Comparison of ENCODE assay signal across 8 mouse cellular contexts in genomic region chr4:10905234-10905801, GRCm38 (mm10). TPM values are rescaled to one million over a fixed set of nuclear protein-coding genes. Genes with fewer than 3 reads are reported as not detected.
DNase-seq lines count a peak whose midpoint lies in the region; ATAC-seq lines count a peak whose summit lies in the region.

No protein-coding gene starts in this region.

- H3K4me3 ChIP-seq in embryonic facial prominence, embryonic 11.5 days (ENCODE audit: low read depth, low read length): no peak overlapping the region
- H3K4me3 ChIP-seq in intestine, embryonic 14.5 days (ENCODE audit: low read depth, low read length): no peak overlapping the region
- no peak overlapping the region for H3K4me3 ChIP-seq in midbrain, embryonic 16.5 days (ENCODE audit: low read depth, low read length)

- H3K4me1 ChIP-seq in embryonic facial prominence, embryonic 11.5 days (ENCODE audit: control insufficient read depth, insufficient read depth, low read length): peaks cover 3% of the 10 kb centered on the region; the same call in 1 of the 2 replicates
- H3K4me1 ChIP-seq in intestine, embryonic 14.5 days (replicated peaks; ENCODE audit: control insufficient read depth, insufficient read depth, low read length): peaks cover 8% of the 10 kb centered on the region; the same call in 1 of the 2 replicates
- H3K4me1 ChIP-seq in midbrain, embryonic 16.5 days (ENCODE audit: control insufficient read depth, insufficient read depth, low read length): no peaks in the 10 kb centered on the region

- H3K27me3 ChIP-seq in embryonic facial prominence, embryonic 11.5 days (ENCODE audit: control insufficient read depth, insufficient read depth, low read length): no peaks in the 10 kb centered on the region
- no peaks in the 10 kb centered on the region for H3K27me3 ChIP-seq in intestine, embryonic 14.5 days (replicated peaks; ENCODE audit: control insufficient read depth, insufficient read depth, low read length)
- no peaks in the 10 kb centered on the region for H3K27me3 ChIP-seq in midbrain, embryonic 16.5 days (ENCODE audit: control insufficient read depth, insufficient read depth, low read depth, low read length)

- H3K4me2 ChIP-seq in embryonic facial prominence, embryonic 11.5 days (ENCODE audit: low read depth, low read length): peak overlapping the region; percentile 23; the same call in 1 of the 2 replicates
- 0 out of 2 replicates have a peak overlapping the region, but pooled peaks have one; percentile 0 for H3K4me2 ChIP-seq in intestine, embryonic 14.5 days (ENCODE audit: low read length)
- peak overlapping the region; percentile 12; the same call in 1 of the 2 replicates for H3K4me2 ChIP-seq in midbrain, embryonic 16.5 days (ENCODE audit: low read length)

- DNase-seq in heart, adult 18-20 months: peak; percentile 22 to 24
- DNase-seq in heart, postnatal 10 days: no peak
- DNase-seq in embryonic facial prominence, embryonic 11.5 days (ENCODE audit: low spot score): peak; percentile 51
- DNase-seq in intestine, embryonic 14.5 days (ENCODE audit: low spot score): no peak
- DNase-seq in spleen, adult 18-20 months: no peak
- DNase-seq in thymus, postnatal 10 days (ENCODE audit: low spot score in 2 of 2): no peak
- no peak for DNase-seq in left cerebral cortex, postnatal 36 days (ENCODE audit: low spot score in 2 of 2)

- no peak overlapping the region for H3K27ac ChIP-seq in embryonic facial prominence, embryonic 11.5 days (replicated peaks; ENCODE audit: low read depth, low read length)
- no peak overlapping the region for H3K27ac ChIP-seq in intestine, embryonic 14.5 days (ENCODE audit: low read depth)
- no peak overlapping the region for H3K27ac ChIP-seq in midbrain, embryonic 16.5 days (ENCODE audit: low read length)

- H3K9me3 ChIP-seq in embryonic facial prominence, embryonic 11.5 days (replicated peaks; ENCODE audit: control insufficient read depth, low read length): no peaks in the 10 kb centered on the region
- H3K9me3 ChIP-seq in intestine, embryonic 14.5 days (ENCODE audit: control insufficient read depth, low read length): no peaks in the 10 kb centered on the region
- no peaks in the 10 kb centered on the region for H3K9me3 ChIP-seq in midbrain, embryonic 16.5 days (replicated peaks; ENCODE audit: control insufficient read depth, low read length, poor library complexity, severe bottlenecking)

- ATAC-seq in embryonic facial prominence, embryonic 11.5 days (replicated peaks; ENCODE audit: insufficient number of reproducible peaks, low FRiP score, low TSS enrichment, low read depth): 0 out of 2 replicates have a peak, but pooled peaks have one; percentile 73
- ATAC-seq in intestine, embryonic 14.5 days (replicated peaks; ENCODE audit: low FRiP score, low TSS enrichment, low read depth): peak; percentile 47
- ATAC-seq in midbrain, embryonic 16.5 days: 0 out of 2 replicates have a peak, but pooled peaks have one; percentile 28

- intact Hi-C loops in heart, postnatal 10 days (cut with DNase I): no loop called here
- intact Hi-C loops in left cerebral cortex, postnatal 36 days (cut with DNase I): no loop called here

- WGBS in embryonic facial prominence, embryonic 11.5 days: 4% methylated on average over 13 of the region's 13 CpGs
- 8% methylated on average over 13 of the region's 13 CpGs for WGBS in intestine, embryonic 14.5 days
- WGBS in midbrain, embryonic 16.5 days: 8% methylated on average over 13 of the region's 13 CpGs

- H3K36me3 ChIP-seq in embryonic facial prominence, embryonic 11.5 days (replicated peaks; ENCODE audit: control insufficient read depth, insufficient read depth, low read depth, low read length): no peaks in the 10 kb centered on the region
- no peaks in the 10 kb centered on the region for H3K36me3 ChIP-seq in intestine, embryonic 14.5 days (ENCODE audit: control insufficient read depth, insufficient read depth, low read length)
- no peaks in the 10 kb centered on the region for H3K36me3 ChIP-seq in midbrain, embryonic 16.5 days (ENCODE audit: control insufficient read depth, insufficient read depth, low read length)

- peak overlapping the region; percentile 4; the same call in 1 of the 2 replicates for H3K9ac ChIP-seq in embryonic facial prominence, embryonic 11.5 days (replicated peaks; ENCODE audit: low read length)
- no peak overlapping the region for H3K9ac ChIP-seq in intestine, embryonic 14.5 days (ENCODE audit: low read length)
- H3K9ac ChIP-seq in midbrain, embryonic 16.5 days (ENCODE audit: low read depth, low read length): no peak overlapping the region

RNA-seq across cellular contexts. Expression of gene 2610301B20Rik, which starts 31.0 kb away (rescaled TPM):
- total RNA-seq in heart, adult 18-20 months (2021): 1 to 10 TPM; 6.6 to 7.0 TPM
- total RNA-seq in heart, postnatal 10 days (2021): 1 to 10 TPM; 8.8 to 9.9 TPM
- polyA plus RNA-seq in embryonic facial prominence, embryonic 11.5 days (2014; fragmentation: Nextera tagmentation; extraction: Ambion mirVana): 40.2 and 40.4 TPM in 2 replicates
- 26.9 and 29.0 TPM in 2 replicates for polyA plus RNA-seq in intestine, embryonic 14.5 days (2014; fragmentation: Nextera tagmentation; extraction: Ambion mirVana)
- polyA plus RNA-seq in midbrain, embryonic 16.5 days (2015; fragmentation: Nextera tagmentation; extraction: Ambion mirVana): 49.2 and 51.9 TPM in 2 replicates
- 10 to 100 TPM; 33.5 to 37.8 TPM for total RNA-seq in left cerebral cortex, postnatal 36 days (2021)

Comparison
In these comparisons a context has a peak if more than half of its experiments do, and no peak if none do; other contexts are left out.
1. DNase-seq: peak in heart, adult 18-20 months (2 of 2) and embryonic facial prominence, embryonic 11.5 days (single experiment); none in heart, postnatal 10 days (0 of 2), intestine, embryonic 14.5 days (single experiment), spleen, adult 18-20 months (0 of 2), thymus, postnatal 10 days (0 of 2) and left cerebral cortex, postnatal 36 days (0 of 2).
2. Peak in every context shown above with its lines, with median percentiles within 50 percentile points of each other: ATAC-seq and H3K4me2 ChIP-seq.